Mouse (Mus musculus) embryo, embryonic 10 days (tissue): ENCODE measurements around the gene Slc38a6.

ENCODE experiments used
- DNase-seq: peaks from one replicate; pipeline ENCODE4 v3.0.0-alpha.2; 2015; ENCODE audit warnings: low spot score

Gene Slc38a6

DNA sequence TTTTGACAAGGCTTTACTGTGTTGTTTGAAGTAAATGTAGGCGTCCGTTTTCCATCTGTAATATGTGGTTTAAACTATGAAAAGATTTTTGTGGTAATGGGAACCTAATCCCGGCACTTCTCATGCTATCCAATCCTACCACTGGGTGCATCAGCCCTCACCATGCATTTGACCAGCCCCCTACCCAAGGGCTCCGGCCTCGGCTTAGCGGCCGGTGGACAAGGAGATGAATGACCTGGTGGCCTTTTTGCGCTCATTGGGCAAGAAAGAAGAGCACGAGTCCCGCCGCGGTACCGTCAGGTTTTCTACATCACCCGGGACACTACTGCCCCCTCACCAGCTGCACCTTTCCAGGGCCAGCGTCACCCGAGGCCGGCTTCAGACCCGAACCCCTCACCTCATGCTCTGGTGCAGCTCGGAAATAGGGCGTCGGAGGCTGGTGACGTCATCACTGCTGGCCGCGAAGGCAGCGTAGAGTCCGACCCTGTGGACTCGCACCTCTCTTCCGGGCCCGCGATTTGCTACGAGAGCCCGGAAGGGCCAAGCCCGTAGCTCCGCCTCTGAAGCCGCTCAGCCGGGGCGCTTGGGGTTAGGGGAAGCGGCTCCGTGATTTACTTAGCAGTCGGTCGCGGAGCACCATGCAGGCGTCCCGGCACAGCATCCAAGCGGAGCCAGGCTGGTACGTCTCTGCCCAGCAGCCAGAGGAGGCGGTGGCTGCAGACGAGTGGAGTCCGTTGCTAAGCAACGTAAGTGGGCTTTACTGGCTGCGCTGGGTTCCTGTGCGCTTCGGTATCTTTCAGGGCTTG, at the start of gene Slc38a6, which contains the start of gene Trmt5:
Gene Slc38a6, plus strand, starts transcription at position 493 of the 806 bp plus-strand sequence.
Gene Trmt5, minus strand, starts transcription at position 424 of the 806 bp plus-strand sequence.
- DNase-seq: peak; percentile 99

DNA sequence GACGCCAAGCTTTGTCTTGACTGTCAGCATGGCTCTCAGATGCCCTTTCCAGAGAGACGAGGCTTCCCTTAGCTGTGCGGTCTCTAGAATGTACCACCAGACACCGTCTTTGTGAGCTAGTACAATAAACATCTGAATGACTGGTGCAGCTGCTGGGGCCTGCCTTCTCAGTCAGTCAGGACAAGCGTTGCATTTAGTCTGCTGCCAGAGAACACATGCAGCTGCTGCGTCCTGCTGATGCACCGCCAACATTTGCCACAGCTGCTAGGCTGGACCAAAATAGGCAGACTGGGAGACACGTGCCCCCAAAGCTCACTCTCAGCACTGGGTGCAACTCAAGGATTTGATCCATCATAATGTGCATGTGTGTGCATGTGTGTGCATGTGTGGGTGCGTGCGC, 44.6 kb upstream of the Slc38a6 start:
- DNase-seq: peak; percentile 55

DNA sequence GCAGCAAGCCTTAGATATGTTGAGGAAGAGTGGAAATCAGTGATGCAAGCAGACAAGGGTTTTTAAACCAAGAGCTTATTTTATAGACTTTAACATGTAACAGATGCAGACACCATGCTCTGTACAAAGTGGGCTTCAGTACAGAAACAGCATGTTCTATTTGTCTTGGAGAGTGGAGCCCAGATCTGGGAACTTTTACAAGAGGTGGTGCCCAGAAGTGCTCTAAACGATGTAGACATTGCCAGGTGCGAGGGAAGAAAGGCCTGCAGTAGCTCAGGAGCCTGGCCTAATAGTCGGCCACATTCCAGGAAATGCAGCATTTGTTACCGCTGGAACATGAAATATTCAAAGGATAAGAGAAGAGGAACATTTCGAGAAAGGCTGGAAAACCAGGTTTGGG, 40.9 kb upstream of the Slc38a6 start:
- no peak for DNase-seq

DNA sequence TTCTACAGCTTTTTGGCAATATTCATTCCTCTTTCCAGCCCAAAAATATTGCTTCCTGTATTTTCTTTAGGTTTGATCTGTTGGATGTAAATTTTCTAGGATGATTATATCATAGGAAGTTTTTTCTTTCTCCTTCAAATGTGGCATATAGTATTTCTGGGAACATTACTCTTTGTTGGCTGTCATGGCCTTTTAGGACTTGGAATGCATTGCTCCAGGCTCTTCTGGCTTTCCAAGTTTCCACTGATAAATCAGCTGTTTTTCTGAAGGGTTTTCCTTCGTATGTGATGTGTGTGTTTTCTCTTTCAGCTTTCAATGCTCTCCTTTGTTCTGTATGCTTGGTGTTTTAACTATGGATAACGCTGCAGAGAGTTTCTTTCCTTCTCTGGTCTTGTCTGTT, 31.6 kb upstream of the Slc38a6 start:
- no peak for DNase-seq

DNA sequence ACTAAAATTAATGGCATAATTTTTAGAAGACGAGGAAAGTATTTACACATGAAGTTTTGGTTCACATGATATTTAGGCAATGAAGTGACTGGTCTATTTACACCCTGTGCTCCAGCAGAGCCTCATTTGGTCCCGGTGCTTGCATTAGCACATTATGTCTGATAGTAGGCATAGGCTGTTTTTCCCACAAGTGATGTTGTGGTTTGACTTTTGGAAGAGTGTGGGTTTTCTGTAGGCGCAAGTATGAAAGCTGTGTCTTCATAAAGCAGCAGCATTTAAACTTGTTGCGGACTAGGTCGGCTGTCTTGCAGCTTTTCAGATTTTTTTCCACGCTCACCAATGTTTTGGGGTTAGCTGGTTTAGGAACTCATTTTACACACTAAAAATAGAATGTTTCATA, 27.3 kb upstream of the Slc38a6 start:
- DNase-seq: no peak

DNA sequence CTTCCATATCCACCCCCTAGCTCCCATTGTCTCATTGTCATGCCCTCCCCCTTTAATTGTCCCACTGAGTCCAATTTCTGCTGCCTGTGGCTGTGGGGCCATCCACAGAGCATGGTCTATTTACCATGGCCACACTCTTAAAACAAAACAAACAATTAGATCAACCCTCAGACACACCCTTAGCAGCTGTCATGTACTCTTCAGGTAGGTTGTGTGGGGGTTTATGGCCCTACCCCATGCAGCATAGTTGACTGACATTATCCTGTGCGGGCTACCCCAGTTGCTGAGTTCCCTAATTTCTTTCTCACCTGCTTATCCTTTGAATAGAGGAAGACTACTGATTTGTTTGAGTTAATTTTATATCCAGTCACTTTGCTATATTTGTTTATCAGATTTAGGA, 26.2 kb upstream of the Slc38a6 start:
- no peak for DNase-seq

DNA sequence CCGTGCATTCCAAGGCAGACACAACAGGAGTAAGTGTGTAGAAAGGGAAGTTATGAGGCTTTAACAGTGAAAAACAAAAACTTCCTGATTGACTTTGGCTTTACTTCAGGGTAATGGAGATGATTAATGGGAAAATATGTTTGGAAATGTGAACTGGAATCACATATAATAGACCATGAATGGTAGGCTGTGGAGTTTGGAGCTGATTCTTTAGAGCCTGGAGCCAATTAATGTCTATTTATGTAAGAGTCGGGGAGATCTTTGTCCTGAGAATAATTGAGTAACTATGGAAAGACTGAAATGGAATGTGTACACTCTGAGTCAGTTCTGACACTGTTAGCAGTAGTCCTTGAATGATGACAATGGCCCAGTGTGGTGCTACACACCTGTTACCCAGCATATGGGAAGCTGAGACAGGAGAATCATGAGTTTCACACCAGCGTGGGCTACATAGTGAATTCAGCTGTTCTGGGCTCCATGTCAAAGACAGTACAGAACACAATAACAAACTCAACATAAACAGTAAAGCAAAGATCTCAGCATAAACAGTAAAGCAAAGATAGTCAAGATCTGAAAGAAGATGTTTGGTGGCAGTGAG, 21.1 kb upstream of the Slc38a6 start:
- no peak for DNase-seq

DNA sequence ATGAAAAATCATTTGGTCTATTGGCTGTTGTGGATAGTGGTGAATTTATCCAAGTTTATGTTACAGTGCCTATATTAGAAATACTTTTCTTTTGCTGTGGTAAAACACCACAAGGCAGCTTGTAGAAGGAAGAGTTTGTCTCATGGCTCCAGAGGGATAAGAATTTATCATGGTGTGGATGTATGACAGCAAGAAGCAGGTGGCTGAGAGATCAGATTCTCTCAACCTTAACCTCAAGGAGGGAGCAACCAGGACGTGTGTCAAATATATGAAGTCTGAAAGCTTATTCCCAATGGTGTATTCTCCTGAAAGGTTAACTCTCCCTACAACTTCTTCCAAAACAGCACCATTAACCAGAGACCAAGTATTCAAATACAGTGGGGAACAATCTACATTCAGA, 20.0 kb upstream of the Slc38a6 start:
- no peak for DNase-seq

DNA sequence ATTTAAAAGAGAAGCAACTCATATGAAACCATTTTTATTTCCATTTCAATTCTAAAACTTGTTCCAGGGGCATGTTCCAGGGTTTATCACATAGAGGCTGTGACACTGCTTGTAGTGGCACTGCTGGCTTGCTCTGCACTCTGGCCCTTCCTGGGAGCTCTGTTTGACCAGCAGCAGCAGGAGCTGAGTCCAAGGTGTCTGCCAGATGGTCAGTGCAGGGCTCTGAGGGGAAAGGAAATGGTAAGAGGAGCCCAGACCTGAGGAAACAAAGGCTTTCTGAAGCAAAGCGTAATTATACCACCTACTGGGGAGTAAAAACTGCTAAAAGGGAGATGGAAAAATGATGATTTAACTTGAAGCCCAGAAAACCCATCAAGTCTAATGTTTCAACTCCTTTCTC, 18.1 kb upstream of the Slc38a6 start:
- peak; percentile 24 for DNase-seq

DNA sequence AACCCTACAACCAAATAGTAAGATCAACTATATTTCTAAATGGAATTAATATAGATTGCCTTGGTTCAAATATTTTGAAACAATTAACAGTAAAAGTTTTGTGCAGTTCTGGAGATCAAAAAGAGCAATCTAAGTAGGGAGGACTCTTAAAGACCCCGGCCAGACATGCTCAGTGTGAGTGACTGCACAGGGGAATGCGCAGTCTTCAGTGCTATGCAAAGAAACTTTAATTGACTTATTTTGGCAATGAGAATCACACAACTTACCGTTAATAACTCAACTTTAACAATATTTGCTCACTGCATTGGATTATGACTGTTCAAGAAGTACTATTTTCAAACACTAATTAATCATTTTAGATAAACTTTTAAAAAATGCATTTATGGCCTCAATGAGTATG, 17.0 kb upstream of the Slc38a6 start:
- DNase-seq: no peak

DNA sequence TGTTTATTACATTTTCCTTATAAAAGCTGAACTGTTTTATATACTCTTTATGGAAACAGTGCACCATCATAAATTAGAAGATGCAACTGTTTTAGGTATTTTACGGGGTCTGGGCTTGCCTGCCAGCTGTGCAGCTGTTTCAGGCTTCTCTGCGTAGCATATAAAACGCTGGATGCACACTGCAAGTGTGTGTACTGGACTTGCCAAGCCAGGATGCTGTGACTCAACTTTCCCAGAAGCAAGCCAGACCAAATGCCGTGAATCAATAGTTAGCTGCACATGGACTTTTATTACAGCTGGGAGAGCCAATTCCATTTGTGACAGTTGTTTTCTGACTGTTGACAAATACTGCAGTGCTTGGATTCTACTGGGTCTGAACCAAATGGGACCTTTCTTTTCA, 16.6 kb upstream of the Slc38a6 start:
- no peak for DNase-seq

DNA sequence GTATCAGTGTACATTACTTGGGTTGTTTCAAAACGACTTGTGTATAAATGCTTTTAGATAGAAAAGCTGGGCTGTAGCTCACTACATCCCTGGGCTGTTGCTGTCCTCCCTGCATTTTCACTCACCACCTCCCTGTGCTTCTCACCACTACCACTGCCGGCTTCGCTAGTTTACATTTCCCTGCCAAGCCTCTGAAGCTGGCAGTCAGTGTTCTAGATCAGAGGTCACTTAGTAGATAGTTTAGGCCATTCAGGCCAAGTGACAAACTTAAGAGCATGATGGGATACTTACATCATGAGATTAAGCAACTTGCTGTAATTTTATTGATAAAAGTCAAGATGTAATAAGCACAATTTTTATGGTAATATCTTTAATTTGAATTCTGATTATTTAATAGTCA, 11.7 kb upstream of the Slc38a6 start:
- no peak for DNase-seq

DNA sequence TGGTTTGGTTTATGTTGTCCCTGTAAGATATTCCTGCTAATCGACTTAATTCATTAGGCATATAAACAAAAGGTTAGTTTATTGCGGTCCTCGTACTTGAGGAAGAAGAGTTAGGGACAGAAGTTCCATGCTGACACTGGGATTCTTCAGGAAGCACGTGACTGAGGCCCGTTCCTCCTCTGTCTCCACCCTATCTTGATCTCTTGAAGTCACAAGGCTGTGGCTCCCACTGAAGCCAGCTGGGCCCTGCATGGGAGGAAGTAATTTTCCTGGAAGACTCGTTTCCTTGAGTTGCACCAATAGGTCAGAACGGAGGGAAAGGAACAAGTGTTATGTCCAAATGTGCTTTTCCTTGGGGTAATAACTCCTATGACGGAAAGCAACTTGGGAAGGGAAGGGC, 1.0 kb downstream of the Slc38a6 start:
- DNase-seq: peak; percentile 18

DNA sequence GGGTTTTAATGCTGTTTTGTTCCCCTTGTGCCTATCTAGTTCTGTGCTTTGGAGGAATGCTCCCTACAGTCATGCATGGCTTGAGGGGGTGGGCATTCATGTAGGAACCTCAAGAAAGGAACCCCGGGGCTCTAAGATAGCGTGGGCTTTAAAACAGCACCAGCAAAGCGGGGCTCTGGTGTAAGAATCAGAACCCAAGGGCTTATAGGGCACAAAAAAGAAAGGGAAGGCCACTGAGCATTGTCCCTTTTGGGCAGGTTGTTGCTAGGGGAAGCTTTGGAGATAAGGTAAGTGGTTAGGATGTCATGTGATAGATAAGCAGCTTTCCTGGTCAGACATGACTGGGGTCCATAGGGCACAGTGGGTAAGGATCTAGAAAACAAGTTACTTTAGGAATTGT, 2.0 kb downstream of the Slc38a6 start:
- no peak for DNase-seq

DNA sequence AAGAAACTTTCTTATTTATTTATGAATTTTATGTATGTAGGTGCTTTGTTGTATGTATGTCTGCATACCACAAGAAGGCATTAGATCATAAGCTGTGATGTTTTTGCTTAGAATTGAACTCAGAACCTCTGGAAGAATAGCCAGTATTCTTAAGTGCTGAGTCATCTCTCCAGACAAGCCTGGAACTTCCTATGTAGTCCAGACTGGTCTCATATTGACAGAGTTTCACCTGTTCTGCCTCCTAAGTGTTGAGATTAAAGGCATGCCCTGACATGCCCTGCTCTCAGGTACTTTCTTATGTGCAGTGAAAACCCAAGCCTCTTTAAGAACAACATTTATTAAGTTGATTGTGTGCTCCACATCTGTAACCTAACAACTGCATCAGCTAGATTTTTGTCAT, 8.3 kb downstream of the Slc38a6 start:
- DNase-seq: no peak

DNA sequence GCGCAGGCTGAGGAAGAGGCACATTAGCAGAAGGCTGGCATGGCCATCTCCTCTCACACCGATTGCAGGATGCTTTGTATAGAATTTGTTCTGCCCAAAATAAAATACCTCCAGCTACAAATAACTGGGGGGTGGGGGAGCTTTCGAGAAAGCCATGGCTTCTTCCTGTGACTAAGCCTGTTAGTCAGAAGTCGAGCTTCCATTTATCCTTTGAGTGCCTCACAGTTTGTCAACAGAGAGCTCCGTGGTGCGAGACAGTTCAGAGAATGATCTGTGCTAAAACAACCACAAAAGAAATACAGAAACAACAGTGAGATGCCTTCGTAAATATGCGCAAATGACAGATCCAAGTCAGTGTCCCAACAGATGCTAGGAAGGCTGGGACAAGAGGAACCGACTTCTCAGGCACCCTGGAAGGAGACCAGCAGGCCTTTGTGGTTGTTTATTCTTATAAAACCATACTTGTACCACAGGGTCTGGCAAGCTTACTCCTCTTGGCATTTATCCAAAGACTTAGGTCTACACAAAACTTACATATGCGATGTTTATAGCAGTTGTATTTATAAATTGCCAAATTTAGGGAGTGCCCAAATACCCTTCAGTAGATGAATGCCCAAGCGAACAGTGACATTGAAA, 9.0 kb downstream of the Slc38a6 start:
- DNase-seq: no peak

DNA sequence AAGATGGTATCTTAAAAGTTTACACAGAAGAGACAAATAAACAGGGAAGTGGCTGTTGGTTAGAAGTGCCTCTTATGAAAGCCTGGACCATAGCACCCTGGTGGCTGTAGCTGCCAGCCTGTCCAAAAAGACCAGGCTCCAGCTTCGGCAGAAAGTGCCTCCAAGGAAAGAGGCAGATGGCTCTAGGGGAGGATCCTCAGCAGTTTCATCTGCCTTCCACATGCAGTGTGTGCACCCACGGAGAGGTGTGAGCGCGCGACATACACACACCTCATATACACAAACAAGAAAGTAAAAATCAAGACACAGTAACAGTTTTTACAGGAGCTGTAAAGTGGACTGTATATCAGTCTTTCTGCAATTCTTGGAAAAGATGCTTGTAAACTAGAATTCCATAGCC, 12.0 kb downstream of the Slc38a6 start:
- no peak for DNase-seq

DNA sequence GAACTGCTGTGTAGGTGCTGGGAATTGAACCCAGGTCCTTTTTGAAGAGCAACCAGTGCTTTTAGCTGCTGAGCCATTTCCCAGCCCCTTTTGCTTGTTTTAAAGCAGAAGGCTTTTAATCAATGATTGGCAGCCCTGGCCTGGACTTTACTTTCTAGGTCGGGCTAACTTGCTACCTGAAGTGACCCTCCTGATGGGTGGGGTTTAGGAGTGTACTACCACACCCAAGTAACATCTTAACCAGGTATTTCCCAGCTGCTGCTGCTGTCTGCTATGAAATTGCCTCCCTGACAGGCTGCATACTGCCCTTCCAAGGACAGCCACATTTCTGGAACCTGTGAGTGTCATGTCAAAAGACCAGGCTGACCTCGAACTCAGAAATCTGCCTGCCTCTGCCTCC, 14.0 kb downstream of the Slc38a6 start:
- no peak for DNase-seq

DNA sequence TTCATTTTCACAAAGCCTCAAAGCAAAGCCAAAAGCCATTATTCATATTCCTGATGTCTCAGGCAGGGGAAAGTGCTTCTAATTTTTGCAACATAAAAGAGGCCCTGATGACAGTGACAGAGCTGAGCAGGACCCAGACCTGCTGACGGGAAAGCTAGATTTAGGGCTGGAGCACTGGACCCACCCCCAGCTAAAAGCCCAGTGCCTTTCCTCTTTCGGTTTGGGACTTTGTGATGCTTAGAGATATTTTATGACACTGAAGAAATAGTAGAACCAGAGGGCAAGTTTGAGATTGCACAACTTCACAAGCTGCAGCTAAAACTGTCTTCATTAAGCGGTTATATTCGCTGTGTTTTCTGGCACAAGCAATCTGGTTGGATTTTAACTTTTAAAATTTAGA, 18.1 kb downstream of the Slc38a6 start:
- no peak for DNase-seq

DNA sequence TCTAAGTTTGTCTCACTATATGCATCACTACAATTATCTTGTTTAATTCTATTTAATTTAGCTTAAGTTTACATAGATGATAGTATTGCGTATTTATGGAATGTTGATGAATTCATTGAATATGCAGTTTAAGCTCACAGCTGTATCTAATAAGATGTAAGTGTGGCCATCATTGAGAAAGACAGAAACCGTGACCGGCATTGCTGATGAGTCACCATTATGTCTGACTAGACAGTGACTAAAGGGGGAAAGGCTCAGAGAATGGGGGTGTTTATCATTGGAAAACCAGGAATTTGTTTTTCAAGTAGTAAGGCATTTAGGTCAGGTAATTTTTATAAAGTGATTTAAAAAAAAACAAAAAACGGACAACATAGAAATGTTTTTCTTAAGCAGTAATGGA, 21.2 kb downstream of the Slc38a6 start:
- DNase-seq: no peak

DNA sequence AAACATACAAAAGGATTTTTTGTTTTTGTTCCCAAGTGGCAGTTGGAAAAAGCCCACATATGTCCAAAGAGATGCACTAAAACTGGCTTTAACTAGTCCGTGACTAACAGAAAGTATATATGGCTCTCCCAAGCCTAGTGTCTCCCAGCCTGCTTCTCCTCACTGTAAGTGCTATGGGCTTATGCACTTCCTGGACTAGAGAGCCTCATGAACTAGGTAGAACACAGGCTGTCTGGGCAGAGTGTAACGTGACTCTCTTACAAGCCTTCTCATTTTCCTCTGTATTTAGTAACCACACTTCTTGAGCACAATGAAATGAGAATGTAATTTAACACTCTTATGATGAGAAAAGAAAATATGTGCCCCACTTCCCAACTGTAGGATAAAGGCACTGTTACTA, 22.1 kb downstream of the Slc38a6 start:
- no peak for DNase-seq

DNA sequence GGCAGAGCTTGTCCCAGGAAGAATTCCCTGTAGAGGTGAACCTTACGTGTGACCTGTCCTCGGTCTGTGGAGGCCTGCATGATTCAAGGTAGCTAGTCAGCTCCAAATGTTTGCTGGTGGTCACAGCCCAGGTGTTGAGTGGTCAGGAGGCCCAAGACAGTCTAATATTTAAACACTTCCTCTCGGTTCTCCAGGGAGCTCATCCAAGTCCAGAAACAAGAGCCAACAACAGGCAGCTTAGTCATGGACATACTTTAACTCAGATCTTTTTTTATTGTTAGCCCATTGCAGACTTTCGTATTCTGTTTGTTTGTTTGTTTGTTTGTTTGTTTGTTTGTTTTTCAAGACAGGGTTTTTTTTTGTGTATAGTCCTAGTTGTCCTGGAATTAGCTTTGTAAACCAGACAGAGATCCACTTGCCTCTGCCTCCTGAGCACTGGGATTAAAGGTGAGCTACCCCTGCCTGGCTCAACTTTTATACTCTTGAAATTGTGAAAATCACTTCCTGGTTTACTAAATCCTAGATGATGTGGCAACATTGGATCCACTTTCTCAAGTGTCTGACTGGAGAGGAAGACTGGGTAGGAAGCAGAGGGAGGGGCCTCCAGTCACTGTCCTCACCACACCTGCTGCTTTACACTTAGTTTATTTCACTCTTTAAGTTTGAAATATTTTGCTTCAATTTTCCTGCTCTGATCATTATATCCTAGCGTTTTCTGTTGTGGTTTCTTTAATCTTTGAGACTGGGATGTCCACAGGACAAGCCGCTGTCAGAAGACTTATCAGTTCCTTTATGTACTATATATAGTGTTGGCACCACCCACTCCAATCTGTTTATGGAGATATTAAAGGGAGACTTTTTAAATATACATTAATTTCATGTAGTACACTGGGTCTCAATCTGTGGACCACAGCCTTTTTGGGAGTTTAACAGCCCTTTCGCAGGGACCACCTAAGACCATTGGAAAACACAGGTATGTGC, 31.4 kb downstream of the Slc38a6 start:
- no peak for DNase-seq
